Mouse (Mus musculus): ENCODE results near the gene Sept5. TPM values are rescaled to one million over a fixed set of nuclear protein-coding genes. Genes with fewer than 3 reads are reported as not detected.

The Sept5 gene
- polyA plus RNA-seq (2016; fragmentation: Nextera tagmentation; extraction: Ambion mirVana), result 2.6 and 2.8 TPM in 2 replicates

DNA sequence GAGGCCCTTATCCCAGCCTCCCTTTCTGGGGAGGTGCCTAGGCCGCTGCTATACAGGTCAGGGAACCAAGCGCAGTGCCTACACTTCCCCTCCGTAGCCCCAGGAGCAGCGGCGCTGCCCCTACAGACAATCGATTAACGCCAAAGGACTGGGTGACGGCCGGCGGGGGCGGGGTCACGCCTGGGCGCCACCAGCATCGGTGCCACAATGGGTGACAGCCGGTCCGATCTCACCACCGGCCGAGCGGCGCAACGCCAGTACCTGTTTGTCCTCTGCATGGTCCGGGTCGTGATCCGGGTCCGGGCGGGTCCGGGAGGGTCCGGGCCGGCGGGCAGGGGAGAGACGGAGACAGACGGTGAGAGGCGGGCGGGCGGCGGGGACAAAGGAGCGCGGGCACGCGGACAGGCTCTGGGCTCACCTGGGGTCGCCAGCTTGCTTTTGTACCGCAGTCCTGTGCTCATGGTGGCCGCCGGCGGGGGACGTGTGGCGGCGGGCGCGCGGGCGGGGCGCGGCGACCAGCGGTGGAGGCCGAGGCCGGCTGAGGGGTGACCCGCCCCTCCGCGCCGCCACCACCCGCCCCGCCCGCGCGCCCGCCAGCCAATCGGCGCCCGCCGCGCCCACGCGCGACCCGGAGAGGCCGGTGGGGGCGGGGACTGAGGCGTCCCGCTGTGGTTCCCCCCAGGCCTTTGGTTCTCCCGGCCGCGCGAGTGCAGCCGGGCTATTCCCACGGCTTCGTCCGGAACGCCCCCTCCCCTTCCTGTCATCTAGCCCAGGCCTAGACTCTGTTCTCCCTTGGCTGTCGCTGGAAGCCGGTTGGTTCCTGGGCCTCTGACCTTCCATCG, at the start of gene Sept5:
Sept5 (minus strand) TSS at position 565 of the 842 bp plus-strand sequence.
- Histone ChIP-seq H3K4me3 (peak within 1 kb of the TSS; percentile 63), H3K27me3 (replicated peaks) (peaks cover 88% of the 10 kb centered on the region), H3K9me3 (replicated peaks) (no peaks in the 10 kb centered on the region), H3K4me1 (peaks cover 32% of the 10 kb centered on the region), H3K9ac (peak within 1 kb of the TSS; percentile 64), H3K36me3 (no peaks in the 10 kb centered on the region), H3K27ac (no peak within 1 kb of the TSS), H3K4me2 (peak within 1 kb of the TSS; percentile 90)
- WGBS (ENCODE audit: insufficient replicate concordance), result under 1% methylated on average over 71 of the region's 93 CpGs
- ATAC-seq, result peak; percentile 30

DNA sequence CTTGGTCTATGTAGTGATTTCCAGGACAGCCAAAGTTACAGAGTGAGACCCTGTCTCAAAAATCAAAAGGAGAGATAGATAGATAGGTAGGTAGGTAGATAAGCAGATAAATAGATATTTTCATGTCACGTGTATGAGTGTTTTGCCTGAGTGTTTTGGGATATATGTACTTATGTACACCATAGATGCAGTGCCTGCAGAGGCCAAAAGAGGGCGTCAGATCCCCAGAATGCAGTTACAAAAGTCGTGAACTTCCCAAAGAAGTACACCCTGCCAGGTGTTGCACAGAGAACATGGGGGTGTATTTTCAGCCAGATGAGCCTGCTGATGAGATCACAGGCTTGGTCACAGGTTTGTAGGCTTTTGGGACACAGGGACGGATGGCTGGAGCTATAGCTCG, 49.4 kb upstream of the Sept5 start:
- Histone ChIP-seq H3K4me1 (no peaks in the 10 kb centered on the region), H3K27ac (no peak overlapping the region), H3K4me3 (no peak overlapping the region), H3K9me3 (replicated peaks) (no peaks in the 10 kb centered on the region), H3K27me3 (replicated peaks) (peaks cover 18% of the 10 kb centered on the region), H3K9ac (no peak overlapping the region), H3K4me2 (no peak overlapping the region), H3K36me3 (no peaks in the 10 kb centered on the region)
- 35% methylated on average over 5 of the region's 5 CpGs for WGBS (ENCODE audit: insufficient replicate concordance)
- ATAC-seq, result no peak

DNA sequence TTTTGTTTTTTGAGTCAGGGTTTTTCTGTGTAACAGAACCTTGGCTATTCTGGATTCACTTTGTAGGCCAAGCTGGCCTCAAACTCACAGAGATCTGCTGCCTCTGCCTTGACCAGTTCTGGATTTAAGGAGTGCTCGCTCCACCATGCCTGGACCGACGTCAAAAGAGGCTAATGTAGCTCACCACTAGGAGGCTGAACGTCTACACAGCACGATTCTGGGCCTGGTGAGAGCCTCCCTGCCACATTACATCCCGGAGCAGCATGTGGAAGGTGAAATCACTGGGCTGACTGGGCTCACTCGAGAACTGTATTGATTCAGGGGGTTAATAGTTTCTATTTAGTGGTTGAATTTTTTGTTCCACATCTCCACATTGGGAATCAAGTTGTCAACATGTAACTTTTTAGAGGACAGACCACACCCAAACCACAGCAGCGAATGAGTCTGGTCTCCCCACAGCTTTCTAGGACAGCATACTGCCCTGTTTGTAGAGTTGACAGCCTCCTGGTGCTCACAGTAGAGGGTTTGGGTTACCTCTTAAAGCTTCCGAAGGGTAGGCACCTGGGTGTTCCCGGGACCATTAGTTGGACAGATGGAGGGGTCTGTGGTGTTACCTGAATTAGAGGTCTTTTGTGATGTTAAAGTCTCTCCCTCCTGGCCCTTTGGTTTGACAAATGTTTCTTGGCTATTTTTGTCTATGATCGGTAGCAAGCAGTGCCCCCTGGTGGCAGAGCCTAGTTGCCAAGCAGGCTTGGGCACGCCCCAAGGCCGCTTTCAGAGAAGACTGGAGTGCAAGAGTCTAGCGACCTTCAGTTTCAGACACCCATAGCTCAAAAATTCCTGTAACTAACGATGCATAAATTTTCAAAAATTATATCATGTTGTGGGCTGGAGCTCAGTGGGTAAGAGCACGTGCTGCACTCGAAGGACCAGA, 48.3 kb upstream of the Sept5 start:
- Histone ChIP-seq H3K36me3 (no peaks in the 10 kb centered on the region), H3K9me3 (replicated peaks) (no peaks in the 10 kb centered on the region), H3K4me3 (no peak overlapping the region), H3K27ac (no peak overlapping the region), H3K27me3 (replicated peaks) (peaks cover 13% of the 10 kb centered on the region), H3K4me2 (no peak overlapping the region), H3K4me1 (no peaks in the 10 kb centered on the region), H3K9ac (no peak overlapping the region)
- no peak for ATAC-seq
- 29% methylated on average over 17 of the region's 17 CpGs for WGBS (ENCODE audit: insufficient replicate concordance)

DNA sequence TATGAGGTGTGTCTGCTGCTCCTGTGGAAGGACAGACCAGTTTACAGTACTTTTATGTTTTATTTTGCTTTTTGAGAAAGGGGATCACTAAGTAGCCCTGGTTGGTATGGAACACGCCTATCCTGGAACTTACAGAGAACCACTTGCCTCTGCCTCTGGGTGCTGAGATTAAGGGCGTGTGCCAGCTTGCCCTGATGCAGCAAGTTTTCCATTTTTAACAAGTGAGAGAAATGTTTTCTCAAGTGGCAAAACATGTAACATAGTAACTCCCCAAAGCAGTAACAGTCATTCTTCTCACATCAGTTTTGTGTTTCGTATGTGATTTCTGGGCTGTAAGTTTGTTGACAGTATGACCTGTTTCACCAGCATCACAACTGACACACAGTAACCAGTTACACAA, 43.3 kb upstream of the Sept5 start:
- 58% methylated on average over 3 of the region's 3 CpGs for WGBS (ENCODE audit: insufficient replicate concordance)
- H3K36me3 ChIP-seq, result no peaks in the 10 kb centered on the region
- no peak overlapping the region for H3K9ac ChIP-seq
- H3K27me3 ChIP-seq (replicated peaks), result peaks cover 15% of the 10 kb centered on the region; the same call in 1 of the 2 replicates
- H3K27ac ChIP-seq, result no peak overlapping the region
- H3K4me1 ChIP-seq, result no peaks in the 10 kb centered on the region
- ATAC-seq, result no peak
- no peak overlapping the region for H3K4me3 ChIP-seq
- no peak overlapping the region for H3K4me2 ChIP-seq
- no peaks in the 10 kb centered on the region for H3K9me3 ChIP-seq (replicated peaks)

DNA sequence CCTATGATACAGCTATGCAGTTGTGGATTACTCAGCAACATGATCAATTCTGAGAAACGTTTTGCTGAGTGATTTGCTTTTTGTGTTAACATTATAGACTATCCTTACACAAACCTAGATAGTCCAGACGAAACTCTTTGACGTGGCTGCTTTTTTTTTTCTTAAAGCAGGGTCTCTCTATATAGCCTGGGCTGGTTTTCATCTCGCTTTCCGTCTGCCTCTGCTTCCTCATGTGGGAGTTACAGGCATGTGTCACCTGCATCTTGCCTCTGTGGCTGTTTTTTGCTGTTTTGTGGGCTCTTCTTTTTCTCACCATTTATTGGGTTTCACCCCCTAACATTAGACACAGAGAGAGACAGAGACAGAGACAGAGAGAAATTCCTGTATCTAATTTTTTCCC, 42.3 kb upstream of the Sept5 start:
- Histone ChIP-seq H3K4me3 (no peak overlapping the region), H3K4me1 (no peaks in the 10 kb centered on the region), H3K36me3 (no peaks in the 10 kb centered on the region), H3K4me2 (no peak overlapping the region), H3K9ac (no peak overlapping the region), H3K27me3 (replicated peaks) (peaks cover 22% of the 10 kb centered on the region; the same call in 1 of the 2 replicates), H3K9me3 (replicated peaks) (no peaks in the 10 kb centered on the region), H3K27ac (no peak overlapping the region)
- WGBS (ENCODE audit: insufficient replicate concordance), result 42% methylated on average over 5 of the region's 5 CpGs
- ATAC-seq, result no peak

DNA sequence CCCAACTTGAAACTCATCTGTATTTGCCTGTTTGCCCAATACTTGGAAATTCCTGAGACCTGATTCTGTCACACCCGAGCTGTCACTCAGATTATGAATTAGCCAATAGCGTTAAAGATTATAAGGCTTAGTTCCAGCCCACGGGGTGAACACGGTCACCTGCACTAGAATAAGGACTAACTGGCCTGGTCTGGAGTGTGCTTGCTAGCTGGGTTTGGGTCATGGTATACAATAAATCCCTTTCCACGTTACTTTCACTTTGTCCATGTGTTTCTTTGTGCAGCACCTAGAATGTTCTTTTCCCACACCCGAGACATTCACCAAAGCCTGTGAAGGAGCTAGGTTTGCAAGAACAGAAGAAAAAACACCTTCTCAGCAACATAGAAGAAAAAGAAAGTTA, 40.2 kb upstream of the Sept5 start:
- WGBS (ENCODE audit: insufficient replicate concordance), result 53% methylated on average over 6 of the region's 6 CpGs
- Histone ChIP-seq H3K27me3 (replicated peaks) (peaks cover 23% of the 10 kb centered on the region; the same call in 1 of the 2 replicates), H3K36me3 (no peaks in the 10 kb centered on the region), H3K4me3 (no peak overlapping the region), H3K4me2 (no peak overlapping the region), H3K9ac (no peak overlapping the region), H3K9me3 (replicated peaks) (no peaks in the 10 kb centered on the region), H3K4me1 (no peaks in the 10 kb centered on the region), H3K27ac (no peak overlapping the region)
- no peak for ATAC-seq

DNA sequence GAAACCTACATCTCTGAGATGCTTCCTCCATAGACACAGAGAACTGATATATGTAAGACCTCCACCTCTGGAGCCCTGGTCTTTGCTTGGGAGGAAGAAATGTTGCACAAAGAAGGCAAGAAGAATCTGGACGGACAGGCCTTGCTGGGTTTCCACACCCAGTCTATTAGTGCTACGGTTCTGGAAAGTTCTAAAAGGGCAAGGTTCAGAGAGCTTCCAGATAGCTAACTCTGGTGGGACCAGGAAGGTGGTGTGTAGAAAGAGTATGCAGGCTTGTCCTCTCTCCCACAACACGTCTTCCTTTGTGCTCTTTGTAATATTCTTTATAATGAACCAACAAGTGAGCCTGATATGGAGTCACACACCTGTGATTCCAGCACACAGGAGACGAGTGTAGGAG, 28.8 kb upstream of the Sept5 start:
- H3K9me3 ChIP-seq (replicated peaks), result no peaks in the 10 kb centered on the region
- H3K4me3 ChIP-seq, result no peak overlapping the region
- no peak overlapping the region for H3K9ac ChIP-seq
- H3K4me2 ChIP-seq, result no peak overlapping the region
- H3K27me3 ChIP-seq (replicated peaks), result peaks cover 3% of the 10 kb centered on the region; the same call in 1 of the 2 replicates
- WGBS (ENCODE audit: insufficient replicate concordance), result 59% methylated on average over 4 of the region's 4 CpGs
- ATAC-seq, result no peak
- no peaks in the 10 kb centered on the region for H3K36me3 ChIP-seq
- no peaks in the 10 kb centered on the region for H3K4me1 ChIP-seq
- H3K27ac ChIP-seq, result no peak overlapping the region

DNA sequence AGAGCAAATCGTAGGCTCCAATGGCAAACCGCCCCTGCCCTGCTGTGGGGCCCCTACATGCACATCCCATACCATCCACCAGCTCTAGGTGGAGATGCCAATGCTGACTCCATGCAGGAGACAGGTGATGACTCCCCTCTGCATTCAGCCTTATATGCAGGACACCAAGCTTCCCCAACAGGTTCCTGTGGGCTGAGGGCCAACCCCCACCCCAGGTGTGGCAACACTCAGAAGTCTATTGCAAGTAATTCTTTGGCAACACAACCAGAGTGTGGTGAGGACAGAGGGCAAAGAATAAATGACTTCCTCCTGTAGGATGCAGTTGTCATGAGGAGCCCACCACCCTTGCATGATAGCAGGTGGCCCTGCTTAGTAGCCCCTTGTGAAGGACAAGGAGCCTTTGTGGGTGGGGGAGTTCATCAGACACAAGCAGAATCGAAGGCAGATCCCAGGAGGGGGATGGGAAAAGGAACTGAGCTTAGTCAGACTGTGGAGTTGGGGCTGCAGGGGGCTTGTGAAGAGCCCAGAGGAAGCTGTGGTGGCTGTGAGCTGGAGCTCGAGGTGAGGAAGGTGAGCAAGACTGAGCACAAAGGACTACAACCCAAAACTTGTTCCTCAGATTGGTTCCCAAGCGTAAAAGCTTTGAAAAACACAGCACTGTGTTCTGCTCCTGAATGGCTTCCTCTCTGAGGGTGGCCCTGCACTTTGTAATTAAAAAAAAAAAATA, 25.8 kb upstream of the Sept5 start:
- H3K4me1 ChIP-seq, result no peaks in the 10 kb centered on the region
- H3K36me3 ChIP-seq, result no peaks in the 10 kb centered on the region
- H3K27ac ChIP-seq, result no peak overlapping the region
- H3K9ac ChIP-seq, result no peak overlapping the region
- no peak for ATAC-seq
- H3K4me3 ChIP-seq, result no peak overlapping the region
- no peaks in the 10 kb centered on the region; the same call in 1 of the 2 replicates for H3K27me3 ChIP-seq (replicated peaks)
- no peaks in the 10 kb centered on the region for H3K9me3 ChIP-seq (replicated peaks)
- no peak overlapping the region for H3K4me2 ChIP-seq
- WGBS (ENCODE audit: insufficient replicate concordance), result 25% methylated on average over 5 of the region's 5 CpGs

DNA sequence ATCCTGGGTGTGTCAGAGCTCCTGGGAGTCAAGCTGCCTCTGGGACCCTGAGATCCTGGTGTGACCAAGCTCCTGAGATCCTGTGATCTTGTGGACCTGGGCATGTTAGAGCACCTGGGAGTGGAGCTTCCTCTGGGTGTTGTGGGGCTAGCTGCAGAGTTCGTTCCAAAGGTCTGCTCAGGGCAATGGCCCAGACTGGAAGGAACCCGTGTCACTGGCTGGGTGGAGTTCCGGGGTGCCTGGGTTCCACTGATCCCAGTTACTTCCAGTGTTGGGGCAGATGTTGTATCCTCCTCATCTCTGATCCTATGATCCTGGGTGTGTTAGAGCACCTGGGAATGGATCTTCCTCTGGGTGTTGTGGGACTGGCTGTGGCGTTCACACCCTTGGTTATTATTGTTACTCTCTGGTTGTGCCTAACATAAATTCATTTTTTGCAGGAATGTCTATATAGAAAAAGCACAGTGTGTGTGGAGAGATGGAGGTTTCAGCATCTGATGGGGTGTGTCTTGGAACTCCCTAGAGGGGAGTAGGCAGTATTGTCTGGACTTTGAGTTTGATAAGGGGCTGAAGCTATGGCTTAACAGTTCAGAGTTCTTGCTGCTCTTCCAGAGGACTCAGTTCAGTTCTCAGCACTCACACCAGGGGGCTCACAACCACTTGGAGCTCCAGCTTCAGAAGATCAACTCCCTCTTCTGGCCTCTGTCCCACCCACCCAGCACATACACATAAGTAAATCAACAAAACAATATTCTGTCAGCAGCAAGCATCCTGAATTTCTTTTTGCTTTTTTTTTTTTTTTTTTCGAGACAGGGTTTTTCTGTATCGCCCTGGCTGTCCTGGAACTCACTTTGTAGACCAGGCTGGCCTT, 23.8 kb upstream of the Sept5 start:
- Histone ChIP-seq H3K4me3 (no peak overlapping the region), H3K27me3 (replicated peaks) (no peaks in the 10 kb centered on the region; the same call in 1 of the 2 replicates), H3K9ac (no peak overlapping the region), H3K4me1 (no peaks in the 10 kb centered on the region), H3K9me3 (replicated peaks) (no peaks in the 10 kb centered on the region), H3K36me3 (no peaks in the 10 kb centered on the region), H3K4me2 (no peak overlapping the region), H3K27ac (no peak overlapping the region)
- 76% methylated on average over 6 of the region's 6 CpGs for WGBS (ENCODE audit: insufficient replicate concordance)
- no peak for ATAC-seq

DNA sequence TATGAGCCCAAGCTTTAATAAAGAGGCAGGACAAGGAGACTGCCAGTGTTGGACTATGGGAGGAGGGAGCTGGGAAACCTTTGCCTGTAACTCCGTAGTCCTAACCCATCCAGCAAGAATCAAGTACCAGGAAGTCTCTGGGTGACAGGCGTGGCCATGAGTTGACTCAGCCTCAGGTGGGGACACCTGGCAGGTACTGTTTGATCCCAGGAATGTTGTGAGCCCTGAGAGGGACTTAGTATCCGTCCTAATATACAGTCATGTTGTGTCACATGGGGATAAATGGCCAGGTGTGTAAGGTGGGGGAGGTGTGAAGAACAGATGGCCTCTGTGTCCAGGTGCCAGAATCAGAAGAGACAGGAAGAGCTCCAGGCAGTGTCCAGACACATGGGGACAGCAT, 19.4 kb upstream of the Sept5 start:
- WGBS (ENCODE audit: insufficient replicate concordance), result 47% methylated on average over 3 of the region's 3 CpGs
- no peak for ATAC-seq
- no peak overlapping the region for H3K27ac ChIP-seq

DNA sequence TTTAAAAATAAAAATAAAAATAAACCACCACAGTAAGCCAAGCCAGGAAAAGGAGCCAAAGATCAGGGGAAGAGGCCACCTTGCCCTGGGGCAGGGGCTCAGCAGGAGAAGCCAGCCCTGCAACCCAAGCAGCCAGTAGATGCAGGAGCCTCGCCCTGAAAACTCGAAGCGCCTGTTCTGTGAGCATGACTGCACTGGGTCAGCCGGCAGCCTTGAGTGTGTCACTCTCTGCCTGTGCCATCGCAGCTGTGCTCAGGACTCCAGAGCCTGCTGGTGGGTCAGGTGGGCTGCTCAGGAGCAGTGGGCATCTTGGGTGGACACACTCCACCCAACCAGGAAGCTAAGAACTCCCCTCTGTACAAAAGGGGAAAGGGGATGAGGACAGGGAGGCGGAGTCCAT, 15.6 kb upstream of the Sept5 start:
- Histone ChIP-seq H3K36me3 (no peaks in the 10 kb centered on the region), H3K4me1 (no peaks in the 10 kb centered on the region), H3K4me3 (no peak overlapping the region), H3K4me2 (no peak overlapping the region), H3K9ac (no peak overlapping the region), H3K27me3 (replicated peaks) (peaks cover 2% of the 10 kb centered on the region; the same call in 1 of the 2 replicates), H3K9me3 (replicated peaks) (no peaks in the 10 kb centered on the region), H3K27ac (no peak overlapping the region)
- ATAC-seq, result no peak
- 57% methylated on average over 6 of the region's 6 CpGs for WGBS (ENCODE audit: insufficient replicate concordance)

More for the DNA sequence above, 19.4 kb upstream of the Sept5 start:
- no peak overlapping the region for H3K4me3 ChIP-seq
- H3K36me3 ChIP-seq, result no peaks in the 10 kb centered on the region
- H3K4me2 ChIP-seq, result no peak overlapping the region
- no peaks in the 10 kb centered on the region for H3K4me1 ChIP-seq
- H3K9me3 ChIP-seq (replicated peaks), result no peaks in the 10 kb centered on the region
- no peak overlapping the region for H3K9ac ChIP-seq
- H3K27me3 ChIP-seq (replicated peaks), result no peaks in the 10 kb centered on the region; the same call in 1 of the 2 replicates

All from liver, embryonic 12.5 days (tissue).